Mouse (Mus musculus): ENCODE data around the gene Arid3b.
A peak's percentile ranks its signal among the peaks of the same experiment; 100 is the strongest.
"Not testable (repeated sequence)": the region's sequence is repeated elsewhere in the genome, so short reads cannot be mapped to it uniquely, and the experiment has no call there.

Arid3b gene

DNA sequence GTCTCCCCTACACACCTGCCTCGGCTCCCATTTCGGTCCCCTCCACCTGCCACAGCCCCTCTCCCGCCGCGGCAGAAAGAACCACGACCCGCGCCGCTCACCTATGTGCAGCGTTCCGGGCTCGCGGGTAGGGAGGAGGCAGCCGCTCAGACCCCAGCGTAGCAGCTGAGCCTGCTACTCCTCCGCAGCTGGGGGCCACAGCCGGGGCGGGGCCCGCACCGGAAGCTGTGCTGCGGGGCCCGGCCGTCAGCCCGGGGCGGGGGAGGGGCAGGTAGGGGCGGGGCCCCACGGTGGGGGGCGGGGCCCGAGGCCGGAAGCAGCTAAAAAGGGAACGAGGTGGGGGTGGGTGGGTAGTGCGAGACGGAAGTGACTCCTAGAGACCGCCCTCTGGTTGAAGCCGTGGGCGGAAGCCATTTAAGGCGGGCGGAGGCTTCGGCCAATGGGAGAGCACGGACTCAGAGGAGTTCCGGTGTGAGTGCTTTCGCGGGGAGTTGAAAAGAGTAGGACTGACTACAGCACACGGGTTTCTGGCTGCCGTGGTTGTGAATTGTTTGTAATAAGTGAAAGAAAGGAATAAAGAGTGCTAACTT, at the start of gene Arid3b:
Gene Arid3b, minus strand, starts transcription at position 213 of the 590 bp plus-strand sequence.
- peak; percentile 99 for DNase-seq

- no peak for DNase-seq
Measured at GRCm38 (mm10) chr9:57883413-57883812, 46.8 kb upstream of the Arid3b start.

- not testable (repeated sequence) for DNase-seq
Measured at GRCm38 (mm10) chr9:57881781-57882180, 45.2 kb upstream of the Arid3b start.

- DNase-seq = no peak
Measured at GRCm38 (mm10) chr9:57880278-57880677, 43.7 kb upstream of the Arid3b start.

GRCm38 (mm10) chr9:57879213-57879612, 42.6 kb upstream of the Arid3b start:
- no peak for DNase-seq

DNA sequence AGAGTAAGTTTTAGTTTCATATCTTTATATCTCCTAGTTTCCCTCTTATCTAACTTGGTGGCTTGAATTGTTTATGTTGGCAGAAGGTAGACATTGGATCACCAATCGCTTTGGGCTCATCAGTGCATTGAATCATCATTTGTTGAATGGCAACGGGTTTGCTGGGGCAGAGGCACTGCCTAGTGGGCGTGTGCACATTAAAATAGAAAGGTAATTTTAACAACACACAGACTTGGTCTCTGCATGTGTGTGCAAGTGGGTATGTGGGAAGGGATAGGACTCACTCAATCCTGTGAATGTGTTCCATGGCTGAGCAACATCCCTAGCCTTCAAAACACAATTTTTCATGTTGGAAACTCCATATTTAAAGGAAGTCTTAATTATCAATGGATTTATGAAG, 38.4 kb upstream of the Arid3b start:
- peak; percentile 57 for DNase-seq

DNA sequence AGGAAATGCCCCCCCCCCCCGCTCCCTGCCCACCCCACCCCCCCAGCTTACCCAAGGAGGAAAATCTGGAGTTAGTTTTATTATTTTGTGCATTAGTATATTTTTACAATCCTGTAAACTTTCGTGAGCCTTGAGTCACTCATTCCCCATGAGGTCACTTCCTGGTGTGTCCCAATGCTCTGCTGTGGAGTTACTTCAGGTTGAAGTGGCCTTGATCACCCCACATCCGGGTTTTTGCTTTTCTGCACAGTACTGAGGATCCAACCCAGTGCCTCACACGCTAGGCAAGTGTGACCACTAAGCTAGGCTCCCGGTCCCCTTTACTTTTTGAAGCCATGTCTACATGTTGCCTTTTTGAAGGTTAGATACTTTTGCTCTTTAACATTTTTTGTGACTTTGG, 37.5 kb upstream of the Arid3b start:
- peak; percentile 75 for DNase-seq

- DNase-seq = peak; percentile 89
Measured at GRCm38 (mm10) chr9:57870273-57870816, 33.8 kb upstream of the Arid3b start.

GRCm38 (mm10) chr9:57868767-57869166, 32.2 kb upstream of the Arid3b start:
- DNase-seq = peak; percentile 42

GRCm38 (mm10) chr9:57867880-57868279, 31.3 kb upstream of the Arid3b start:
- DNase-seq = peak; percentile 66

DNA sequence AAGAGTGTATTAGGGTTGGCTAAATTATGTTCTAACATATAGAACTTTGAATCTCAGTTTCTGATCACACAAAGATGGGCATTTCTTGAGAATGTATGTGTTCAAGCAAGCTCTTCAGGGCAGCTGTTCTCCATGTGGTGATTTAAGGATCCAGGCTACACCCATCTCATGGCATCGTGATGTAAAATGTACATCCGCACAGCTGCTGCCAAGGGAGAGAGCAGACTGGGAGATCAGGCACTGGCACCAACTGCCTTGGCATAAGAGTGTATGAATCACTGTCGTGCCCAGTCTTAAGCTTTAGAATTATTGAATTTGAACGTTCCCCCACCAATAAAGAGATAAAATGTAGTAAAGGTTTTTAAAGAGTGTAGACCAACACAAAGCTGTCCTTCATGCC, 30.6 kb upstream of the Arid3b start:
- DNase-seq = peak; percentile 61

- DNase-seq = peak; percentile 42
Measured at GRCm38 (mm10) chr9:57866530-57866929, 29.9 kb upstream of the Arid3b start.

GRCm38 (mm10) chr9:57864336-57864735, 27.7 kb upstream of the Arid3b start:
- DNase-seq = peak; percentile 75

DNA sequence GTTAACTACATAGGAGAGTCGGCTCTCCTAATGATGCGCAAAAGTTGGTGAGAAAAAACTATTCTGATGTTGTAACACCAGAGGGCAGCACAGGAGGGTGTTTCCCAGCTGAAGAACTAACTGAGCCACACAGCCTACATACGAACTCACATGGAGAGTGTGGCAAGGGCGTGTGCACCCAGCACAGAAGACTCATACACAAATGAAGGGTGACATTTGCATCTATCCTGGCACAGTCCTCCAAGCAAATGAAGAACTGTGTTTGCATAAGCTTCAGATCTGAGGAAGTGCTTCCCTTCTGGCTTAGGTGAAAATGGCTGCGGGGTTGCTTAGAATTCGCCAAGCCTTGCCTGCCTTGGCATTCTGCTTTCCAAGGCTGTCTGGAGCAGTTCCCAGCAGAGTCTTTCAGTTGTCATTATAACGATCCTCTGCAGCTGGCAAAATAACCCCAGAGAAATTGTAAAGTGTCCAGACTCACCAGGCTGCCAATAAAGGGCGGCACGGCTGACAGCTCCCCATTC, 25.4 kb upstream of the Arid3b start:
- peak; percentile 90 for DNase-seq

DNA sequence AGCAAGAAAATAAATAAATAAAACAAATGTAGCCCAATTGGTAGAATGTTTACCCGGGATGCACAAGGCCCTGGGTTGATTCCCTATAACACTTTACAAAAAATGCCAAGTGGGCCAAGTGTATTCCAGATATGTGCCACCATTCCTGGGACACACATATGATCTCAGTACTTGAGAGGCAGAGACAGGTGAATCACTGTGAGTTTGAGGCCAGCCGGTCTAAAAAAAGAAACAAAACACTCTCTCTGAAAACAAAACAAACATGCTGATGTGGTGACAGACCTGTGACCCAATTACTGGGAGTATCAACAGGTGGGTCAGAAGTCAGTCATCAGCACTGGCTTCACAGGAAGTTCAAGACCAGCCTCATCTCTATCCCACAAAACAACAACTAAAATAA, 19.9 kb upstream of the Arid3b start:
- DNase-seq = no peak

- DNase-seq = peak; percentile 91
Measured at GRCm38 (mm10) chr9:57854280-57854679, 17.7 kb upstream of the Arid3b start.

DNA sequence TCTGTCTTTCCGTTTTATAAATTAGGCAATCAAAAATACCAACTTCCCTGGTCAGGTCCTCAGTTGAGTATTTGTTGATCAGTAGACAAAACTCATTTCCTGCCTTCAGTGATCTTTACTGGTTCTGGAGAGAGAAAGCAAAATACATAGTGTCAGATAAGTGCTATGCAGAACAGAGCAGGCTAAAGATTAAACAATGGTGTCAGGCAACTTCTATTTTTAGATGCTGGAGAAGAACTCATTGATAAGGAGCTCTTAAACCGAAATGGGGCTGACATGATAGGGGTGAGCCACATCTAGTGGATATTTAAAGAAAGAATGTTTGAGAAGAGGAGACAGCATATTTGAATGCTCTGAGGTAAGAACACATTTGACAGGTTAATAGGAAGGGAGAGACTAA, 2.4 kb upstream of the Arid3b start:
- DNase-seq = no peak

GRCm38 (mm10) chr9:57835841-57836514, 615 bp downstream of the Arid3b start:
- DNase-seq = no peak

DNA sequence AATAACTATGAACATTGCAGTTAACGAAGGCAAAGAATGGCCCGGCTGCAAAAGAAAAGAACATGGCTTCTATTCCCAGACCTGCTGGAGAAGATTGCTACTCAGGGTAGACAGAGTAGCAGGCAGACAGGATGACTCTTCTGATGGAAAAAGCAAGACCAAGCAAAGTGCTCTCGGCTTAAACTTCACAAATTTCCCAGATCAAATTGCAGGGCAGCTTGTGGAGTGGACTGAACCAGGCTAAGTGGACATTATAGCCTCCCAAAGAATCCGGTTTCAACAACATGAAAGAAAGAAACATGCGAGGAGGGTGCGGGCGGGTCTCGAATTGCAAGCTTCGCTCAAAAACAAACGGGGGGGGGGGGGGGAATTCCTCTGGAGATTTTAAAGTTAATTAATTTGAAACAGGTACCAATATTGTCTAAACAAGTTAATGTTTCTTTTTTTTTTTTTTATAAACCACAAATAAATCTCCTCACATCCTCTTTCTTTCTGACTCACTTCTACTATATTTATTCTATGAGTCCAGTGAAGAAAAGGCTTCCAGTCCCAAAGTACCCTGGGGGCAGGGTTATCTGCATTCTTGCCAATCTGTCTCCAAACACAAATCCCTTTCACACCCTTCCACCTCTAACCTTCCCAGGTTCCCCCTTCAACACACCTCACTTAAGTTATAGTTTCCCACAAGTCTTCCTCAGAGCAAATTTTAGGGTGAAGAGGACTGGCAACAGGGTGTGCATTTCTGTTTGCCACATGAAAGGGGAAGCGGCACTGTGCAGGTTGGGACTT, 1.8 kb downstream of the Arid3b start:
- no peak for DNase-seq

- no peak for DNase-seq
Measured at GRCm38 (mm10) chr9:57833762-57834471, 2.7 kb downstream of the Arid3b start.

GRCm38 (mm10) chr9:57831267-57832082, 5.1 kb downstream of the Arid3b start:
- DNase-seq = peak; percentile 100

All from heart, adult 11 months (tissue).